Mouse (Mus musculus): Measurements from ENCODE around the gene Tnfaip6. TPM values are rescaled to one million over a fixed set of nuclear protein-coding genes. Genes with fewer than 3 reads are reported as not detected.
"Not testable (repeated sequence)": the region's sequence is repeated elsewhere in the genome, so short reads cannot be mapped to it uniquely, and the experiment has no call there.

The Tnfaip6 gene
- polyA plus RNA-seq (2015; fragmentation: Nextera tagmentation; extraction: Ambion mirVana), result 2.1 and 2.3 TPM in 2 replicates

DNA sequence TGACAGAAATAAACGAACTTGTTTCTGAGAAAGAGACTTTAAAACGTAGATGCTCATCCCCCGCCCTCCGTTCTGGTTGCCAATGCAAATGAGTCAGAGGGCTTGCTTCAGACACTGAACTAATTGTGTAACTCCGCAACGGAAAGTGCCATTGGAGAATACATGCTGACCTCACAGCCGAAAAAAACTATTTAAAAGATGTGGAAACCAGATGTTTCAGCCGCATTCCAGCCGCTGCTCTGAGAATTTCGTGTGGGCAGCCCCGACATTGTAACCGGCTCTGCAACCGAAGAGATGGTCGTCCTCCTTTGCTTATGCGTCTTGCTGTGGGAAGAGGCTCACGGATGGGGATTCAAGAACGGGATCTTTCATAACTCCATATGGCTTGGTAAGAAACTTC is at the start of gene Tnfaip6:
TSS of gene Tnfaip6 (plus strand) at position 128 of the 400 bp plus-strand sequence.
- WGBS, result 1% methylated on average over 17 of the region's 17 CpGs
- Histone ChIP-seq H3K4me2 (ENCODE audit: low read depth, low read length) (peak within 1 kb of the TSS; percentile 65), H3K9ac (ENCODE audit: low read depth, low read length) (peak within 1 kb of the TSS; percentile 41; the same call in 1 of the 2 replicates), H3K9me3 (ENCODE audit: control insufficient read depth, low read length) (no peaks in the 10 kb centered on the region), H3K4me1 (ENCODE audit: control insufficient read depth, insufficient read depth, low read length) (no peaks in the 10 kb centered on the region), H3K27me3 (replicated peaks; ENCODE audit: control insufficient read depth, insufficient read depth, low read length) (no peaks in the 10 kb centered on the region), H3K4me3 (ENCODE audit: low read length) (peak within 1 kb of the TSS; percentile 47), H3K36me3 (ENCODE audit: control insufficient read depth, insufficient read depth, low read length) (no peaks in the 10 kb centered on the region), H3K27ac (ENCODE audit: low read length) (no peak within 1 kb of the TSS)
- peak; percentile 66 for ATAC-seq

DNA sequence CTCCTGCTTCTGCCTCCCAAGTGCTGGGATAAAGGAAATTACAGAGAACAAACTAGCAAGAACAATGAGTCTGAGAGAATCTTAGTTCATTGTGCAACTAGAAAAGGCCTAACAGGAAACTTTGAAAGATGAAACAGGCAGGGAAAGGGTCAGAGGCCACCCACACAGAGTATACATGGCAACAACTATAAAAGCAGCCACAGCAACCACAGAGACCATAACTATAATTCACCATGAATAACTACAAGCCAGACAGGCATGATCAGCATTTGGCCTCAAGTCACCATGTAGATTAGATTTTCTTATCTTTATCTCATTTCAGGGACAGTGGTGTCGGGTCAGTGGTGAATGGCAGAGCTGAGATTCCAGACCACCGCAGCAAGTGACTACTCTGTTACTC is 48.2 kb upstream of the Tnfaip6 start:
- Histone ChIP-seq H3K27me3 (replicated peaks; ENCODE audit: control insufficient read depth, insufficient read depth, low read length) (no peaks in the 10 kb centered on the region), H3K4me3 (ENCODE audit: low read length) (no peak overlapping the region), H3K4me2 (ENCODE audit: low read depth, low read length) (no peak overlapping the region), H3K27ac (ENCODE audit: low read length) (no peak overlapping the region), H3K9ac (ENCODE audit: low read depth, low read length) (no peak overlapping the region), H3K9me3 (ENCODE audit: control insufficient read depth, low read length) (no peaks in the 10 kb centered on the region), H3K4me1 (ENCODE audit: control insufficient read depth, insufficient read depth, low read length) (no peaks in the 10 kb centered on the region), H3K36me3 (ENCODE audit: control insufficient read depth, insufficient read depth, low read length) (no peaks in the 10 kb centered on the region)
- 60% methylated on average over 2 of the region's 2 CpGs for WGBS
- ATAC-seq, result no peak

GRCm38 (mm10) chr2:51991447-51991846 is 46.4 kb upstream of the Tnfaip6 start:
- WGBS, result 92% methylated on average over 6 of the region's 6 CpGs
- Histone ChIP-seq H3K4me3 (ENCODE audit: low read length) (no peak overlapping the region), H3K9me3 (ENCODE audit: control insufficient read depth, low read length) (no peaks in the 10 kb centered on the region), H3K36me3 (ENCODE audit: control insufficient read depth, insufficient read depth, low read length) (no peaks in the 10 kb centered on the region), H3K4me1 (ENCODE audit: control insufficient read depth, insufficient read depth, low read length) (no peaks in the 10 kb centered on the region), H3K27ac (ENCODE audit: low read length) (no peak overlapping the region), H3K27me3 (replicated peaks; ENCODE audit: control insufficient read depth, insufficient read depth, low read length) (no peaks in the 10 kb centered on the region), H3K9ac (ENCODE audit: low read depth, low read length) (no peak overlapping the region), H3K4me2 (ENCODE audit: low read depth, low read length) (no peak overlapping the region)
- no peak for ATAC-seq

DNA sequence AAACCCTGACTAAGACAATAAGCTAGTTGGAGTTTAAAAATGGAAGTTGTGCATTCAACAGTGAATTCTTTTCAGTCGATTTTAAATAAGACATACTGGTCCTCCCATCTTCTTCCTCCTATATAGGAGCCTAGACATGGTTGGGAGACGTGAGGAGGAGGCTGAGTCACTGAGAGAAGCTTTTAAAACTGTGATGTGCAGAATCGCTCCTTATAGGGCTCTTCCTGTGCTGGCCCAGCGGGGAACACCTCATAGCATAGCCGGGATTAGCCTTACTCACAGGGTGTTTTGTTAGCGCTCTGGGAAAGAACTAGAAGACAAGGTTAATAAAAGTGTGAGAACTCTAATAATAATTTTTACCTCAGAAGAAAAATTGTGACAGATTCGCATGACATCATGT is 37.8 kb upstream of the Tnfaip6 start:
- no peak overlapping the region for H3K4me3 ChIP-seq (ENCODE audit: low read length)
- H3K27ac ChIP-seq (ENCODE audit: low read length), result no peak overlapping the region
- no peaks in the 10 kb centered on the region for H3K36me3 ChIP-seq (ENCODE audit: control insufficient read depth, insufficient read depth, low read length)
- no peaks in the 10 kb centered on the region for H3K4me1 ChIP-seq (ENCODE audit: control insufficient read depth, insufficient read depth, low read length)
- H3K9me3 ChIP-seq (ENCODE audit: control insufficient read depth, low read length), result no peaks in the 10 kb centered on the region
- no peak overlapping the region for H3K4me2 ChIP-seq (ENCODE audit: low read depth, low read length)
- H3K27me3 ChIP-seq (replicated peaks; ENCODE audit: control insufficient read depth, insufficient read depth, low read length), result no peaks in the 10 kb centered on the region
- H3K9ac ChIP-seq (ENCODE audit: low read depth, low read length), result no peak overlapping the region
- no peak for ATAC-seq
- 68% methylated on average over 7 of the region's 7 CpGs for WGBS

GRCm38 (mm10) chr2:52001521-52001920 is 36.3 kb upstream of the Tnfaip6 start:
- 84% methylated on average over 8 of the region's 8 CpGs for WGBS
- Histone ChIP-seq H3K4me3 (ENCODE audit: low read length) (no peak overlapping the region), H3K9me3 (ENCODE audit: control insufficient read depth, low read length) (no peaks in the 10 kb centered on the region), H3K27me3 (replicated peaks; ENCODE audit: control insufficient read depth, insufficient read depth, low read length) (no peaks in the 10 kb centered on the region), H3K9ac (ENCODE audit: low read depth, low read length) (no peak overlapping the region), H3K27ac (ENCODE audit: low read length) (no peak overlapping the region), H3K4me1 (ENCODE audit: control insufficient read depth, insufficient read depth, low read length) (no peaks in the 10 kb centered on the region), H3K4me2 (ENCODE audit: low read depth, low read length) (no peak overlapping the region), H3K36me3 (ENCODE audit: control insufficient read depth, insufficient read depth, low read length) (no peaks in the 10 kb centered on the region)
- no peak for ATAC-seq

DNA sequence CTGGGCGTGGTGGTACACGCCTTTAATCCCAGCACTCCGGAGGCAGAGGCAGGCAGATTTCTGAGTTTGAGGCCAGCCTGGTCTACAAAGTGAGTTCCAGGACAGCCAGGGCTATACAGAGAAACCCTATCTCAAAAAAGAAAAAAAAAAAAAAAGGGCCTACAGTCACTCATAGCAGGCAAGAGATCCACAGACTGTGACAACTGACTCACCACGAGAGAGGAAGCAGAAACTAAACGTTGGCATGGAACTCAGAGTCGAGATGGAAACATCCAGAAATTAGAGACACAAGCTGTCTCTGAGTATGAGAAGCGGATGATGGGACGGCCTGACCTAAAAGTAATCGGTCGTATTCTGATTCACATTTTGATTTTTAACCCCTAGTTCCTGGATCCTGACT is 35.5 kb upstream of the Tnfaip6 start:
- not testable (repeated sequence) for H3K36me3 ChIP-seq (ENCODE audit: control insufficient read depth, insufficient read depth, low read length); H3K4me1 ChIP-seq (ENCODE audit: control insufficient read depth, insufficient read depth, low read length); H3K4me2 ChIP-seq (ENCODE audit: low read depth, low read length); H3K9me3 ChIP-seq (ENCODE audit: control insufficient read depth, low read length); H3K27ac ChIP-seq (ENCODE audit: low read length); ATAC-seq; H3K27me3 ChIP-seq (replicated peaks; ENCODE audit: control insufficient read depth, insufficient read depth, low read length); H3K9ac ChIP-seq (ENCODE audit: low read depth, low read length); H3K4me3 ChIP-seq (ENCODE audit: low read length)
- 88% methylated on average over 10 of the region's 10 CpGs for WGBS

GRCm38 (mm10) chr2:52006380-52006779 is 31.4 kb upstream of the Tnfaip6 start:
- Histone ChIP-seq H3K9me3 (ENCODE audit: control insufficient read depth, low read length) (no peaks in the 10 kb centered on the region), H3K27ac (ENCODE audit: low read length) (no peak overlapping the region), H3K9ac (ENCODE audit: low read depth, low read length) (no peak overlapping the region), H3K4me2 (ENCODE audit: low read depth, low read length) (no peak overlapping the region), H3K4me3 (ENCODE audit: low read length) (no peak overlapping the region), H3K27me3 (replicated peaks; ENCODE audit: control insufficient read depth, insufficient read depth, low read length) (no peaks in the 10 kb centered on the region), H3K4me1 (ENCODE audit: control insufficient read depth, insufficient read depth, low read length) (no peaks in the 10 kb centered on the region), H3K36me3 (ENCODE audit: control insufficient read depth, insufficient read depth, low read length) (no peaks in the 10 kb centered on the region)
- ATAC-seq, result no peak
- WGBS, result 69% methylated on average over 3 of the region's 3 CpGs

GRCm38 (mm10) chr2:52011820-52012219 is 26.0 kb upstream of the Tnfaip6 start:
- not testable (repeated sequence) for H3K9me3 ChIP-seq (ENCODE audit: control insufficient read depth, low read length); H3K4me3 ChIP-seq (ENCODE audit: low read length); H3K4me1 ChIP-seq (ENCODE audit: control insufficient read depth, insufficient read depth, low read length); ATAC-seq; H3K9ac ChIP-seq (ENCODE audit: low read depth, low read length); H3K4me2 ChIP-seq (ENCODE audit: low read depth, low read length); H3K36me3 ChIP-seq (ENCODE audit: control insufficient read depth, insufficient read depth, low read length); H3K27ac ChIP-seq (ENCODE audit: low read length); H3K27me3 ChIP-seq (replicated peaks; ENCODE audit: control insufficient read depth, insufficient read depth, low read length)
- 82% methylated on average over 3 of the region's 3 CpGs for WGBS

DNA sequence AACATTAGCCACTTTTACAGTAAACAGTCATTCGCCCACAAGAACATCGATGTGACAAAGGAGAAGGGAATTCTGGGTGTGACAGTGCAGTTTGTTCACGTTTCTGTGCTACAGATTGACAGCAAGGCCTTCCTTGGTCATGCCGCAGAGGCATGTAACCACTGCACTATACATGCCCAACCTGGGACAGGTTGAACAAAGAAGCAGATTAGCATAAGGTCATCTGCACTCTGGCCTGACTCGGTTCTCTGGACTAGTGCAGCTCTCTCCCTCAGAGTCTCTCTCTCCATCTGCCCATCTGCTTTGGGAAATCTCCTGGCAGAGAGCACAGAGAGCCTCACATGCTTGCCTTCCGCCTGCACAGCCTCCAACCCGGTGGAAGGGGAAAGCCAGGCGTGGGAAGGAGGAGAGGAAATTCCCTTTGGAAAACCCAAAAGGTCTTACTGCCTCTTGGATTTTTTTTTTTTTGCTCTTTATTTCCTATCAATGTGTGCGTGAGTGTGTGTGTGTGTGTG is 24.4 kb upstream of the Tnfaip6 start:
- no peaks in the 10 kb centered on the region for H3K36me3 ChIP-seq (ENCODE audit: control insufficient read depth, insufficient read depth, low read length)
- 77% methylated on average over 9 of the region's 9 CpGs for WGBS
- no peak for ATAC-seq

DNA sequence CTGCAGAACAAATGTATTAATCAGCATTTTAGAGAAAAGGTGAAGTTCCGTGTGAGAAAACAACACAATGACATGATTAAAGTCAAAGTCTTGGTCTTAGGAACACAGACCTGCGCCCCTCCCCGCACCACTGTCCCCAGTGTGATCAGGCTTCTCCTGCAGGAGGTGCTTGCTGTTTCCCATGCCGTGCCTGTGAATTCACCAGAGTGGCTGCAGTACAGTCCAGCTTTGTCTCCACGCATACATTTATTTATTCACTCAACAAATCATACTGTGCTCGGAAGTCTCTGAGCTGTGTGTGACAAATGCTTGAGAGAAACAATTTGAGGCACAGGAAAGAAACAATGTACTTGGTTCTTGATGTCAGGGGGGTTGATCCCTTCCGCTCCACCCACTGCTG is 21.4 kb upstream of the Tnfaip6 start:
- no peak overlapping the region for H3K27ac ChIP-seq (ENCODE audit: low read length)
- H3K27me3 ChIP-seq (replicated peaks; ENCODE audit: control insufficient read depth, insufficient read depth, low read length), result no peaks in the 10 kb centered on the region
- H3K4me3 ChIP-seq (ENCODE audit: low read length), result no peak overlapping the region
- no peak overlapping the region for H3K4me2 ChIP-seq (ENCODE audit: low read depth, low read length)
- no peak for ATAC-seq
- WGBS, result 36% methylated on average over 7 of the region's 7 CpGs
- H3K9ac ChIP-seq (ENCODE audit: low read depth, low read length), result no peak overlapping the region
- no peaks in the 10 kb centered on the region for H3K9me3 ChIP-seq (ENCODE audit: control insufficient read depth, low read length)
- no peaks in the 10 kb centered on the region for H3K4me1 ChIP-seq (ENCODE audit: control insufficient read depth, insufficient read depth, low read length)
- H3K36me3 ChIP-seq (ENCODE audit: control insufficient read depth, insufficient read depth, low read length), result no peaks in the 10 kb centered on the region

More for the DNA sequence above, 24.4 kb upstream of the Tnfaip6 start:
- Histone ChIP-seq H3K4me1 (ENCODE audit: control insufficient read depth, insufficient read depth, low read length) (no peaks in the 10 kb centered on the region), H3K9ac (ENCODE audit: low read depth, low read length) (no peak overlapping the region), H3K9me3 (ENCODE audit: control insufficient read depth, low read length) (no peaks in the 10 kb centered on the region), H3K27me3 (replicated peaks; ENCODE audit: control insufficient read depth, insufficient read depth, low read length) (no peaks in the 10 kb centered on the region), H3K4me2 (ENCODE audit: low read depth, low read length) (no peak overlapping the region), H3K27ac (ENCODE audit: low read length) (no peak overlapping the region), H3K4me3 (ENCODE audit: low read length) (no peak overlapping the region)

Data from intestine, embryonic 16.5 days (tissue).